Mouse (Mus musculus): ENCODE results near the gene Isg15.

Isg15 gene

DNA sequence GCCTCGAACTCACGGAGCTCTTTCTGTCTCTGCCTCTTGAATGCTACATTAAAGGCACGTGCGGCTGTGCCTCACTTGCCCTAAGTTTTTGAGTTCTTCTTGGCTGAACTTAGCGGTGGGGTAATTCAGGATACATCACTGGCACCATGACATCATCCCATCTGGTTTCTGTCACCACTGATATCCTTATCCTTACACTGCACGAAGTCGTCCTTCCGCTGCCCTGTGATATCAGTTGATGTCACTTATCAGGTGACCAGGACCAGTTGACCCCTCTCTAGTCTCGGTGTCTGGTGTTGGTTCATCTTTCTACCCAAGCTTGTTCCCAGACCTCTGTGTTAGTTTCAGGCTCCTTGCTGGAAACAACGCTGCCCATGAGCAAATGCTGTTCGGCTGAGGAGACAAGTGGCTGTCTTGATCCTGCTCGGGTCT is 1.9 kb upstream of the Isg15 start:
- DNase-seq = peak in 1 of 2 experiments; percentile 25

- DNase-seq = peak; percentile 94 to 97
These were observed 2.8 kb downstream of the Isg15 start for GRCm38 (mm10) chr4:156197829-156198205.

DNA sequence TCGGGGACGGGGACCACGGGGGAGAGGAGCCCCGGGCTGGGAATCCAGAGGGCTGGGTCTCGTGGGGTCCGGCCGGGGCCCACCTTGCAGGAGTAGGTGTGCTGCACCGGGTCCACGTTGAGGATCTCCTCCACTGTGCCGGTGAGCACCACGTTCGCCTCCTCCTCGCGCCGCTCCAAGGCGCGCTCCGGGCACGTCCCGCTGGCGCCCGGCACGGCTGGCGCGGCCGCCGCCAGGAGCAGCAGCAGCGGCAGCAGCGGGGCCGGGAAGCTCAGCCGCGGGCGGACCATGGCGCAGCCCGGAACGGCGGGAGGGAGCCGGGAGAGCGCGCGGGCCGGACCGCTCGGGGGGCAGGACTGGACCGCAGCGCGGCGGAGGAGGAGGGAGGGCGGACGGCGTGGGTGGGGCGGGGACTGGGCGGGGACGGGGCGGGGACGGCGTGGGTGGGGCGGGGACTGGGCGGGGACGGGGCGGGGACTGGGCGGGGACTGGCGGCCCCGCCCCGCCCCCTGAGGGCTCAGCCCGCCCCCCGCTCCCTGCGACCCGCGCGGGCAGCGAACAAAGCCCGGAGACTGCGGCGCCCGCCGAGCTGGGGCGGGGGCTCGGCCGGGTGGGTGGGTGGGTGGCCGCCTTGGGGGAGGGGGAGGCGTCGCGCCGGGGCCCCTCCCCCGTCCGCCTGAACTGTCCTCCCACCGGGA is 3.3 kb downstream of the Isg15 start, which contains the start of gene Agrn:
TSS of gene Agrn (minus strand) at position 358 of the 698 bp plus-strand sequence.
- peak; percentile 76 to 91 for DNase-seq

- DNase-seq = peak; percentile 77 to 86
These were observed 4.4 kb downstream of the Isg15 start for GRCm38 (mm10) chr4:156195927-156196870.

- DNase-seq = peak in 1 of 2 experiments; percentile 25
These were observed 6.3 kb downstream of the Isg15 start for GRCm38 (mm10) chr4:156194346-156194745.

DNA sequence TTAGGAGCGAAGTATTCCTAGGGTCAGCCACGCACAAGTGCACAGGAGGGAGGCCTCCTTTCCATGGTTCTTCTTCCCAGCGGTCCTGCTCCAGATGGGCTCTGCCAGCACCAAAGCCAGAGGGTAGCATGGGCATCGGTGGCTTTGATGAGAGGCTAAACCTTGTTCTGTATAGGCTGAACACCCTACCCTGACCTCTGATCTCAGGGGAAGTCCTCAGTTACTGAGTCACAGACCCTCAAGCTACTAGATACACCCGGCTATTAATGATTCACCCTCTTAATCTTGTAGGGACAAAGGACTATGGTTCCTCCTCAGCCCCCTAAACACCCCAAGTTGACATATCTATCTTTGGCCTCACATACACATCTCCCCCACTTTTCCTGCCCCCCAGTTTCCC is 6.7 kb downstream of the Isg15 start:
- peak in 1 of 2 experiments; percentile 50 for DNase-seq

GRCm38 (mm10) chr4:156193200-156193590 is 7.4 kb downstream of the Isg15 start:
- peak; percentile 61 to 86 for DNase-seq

DNA sequence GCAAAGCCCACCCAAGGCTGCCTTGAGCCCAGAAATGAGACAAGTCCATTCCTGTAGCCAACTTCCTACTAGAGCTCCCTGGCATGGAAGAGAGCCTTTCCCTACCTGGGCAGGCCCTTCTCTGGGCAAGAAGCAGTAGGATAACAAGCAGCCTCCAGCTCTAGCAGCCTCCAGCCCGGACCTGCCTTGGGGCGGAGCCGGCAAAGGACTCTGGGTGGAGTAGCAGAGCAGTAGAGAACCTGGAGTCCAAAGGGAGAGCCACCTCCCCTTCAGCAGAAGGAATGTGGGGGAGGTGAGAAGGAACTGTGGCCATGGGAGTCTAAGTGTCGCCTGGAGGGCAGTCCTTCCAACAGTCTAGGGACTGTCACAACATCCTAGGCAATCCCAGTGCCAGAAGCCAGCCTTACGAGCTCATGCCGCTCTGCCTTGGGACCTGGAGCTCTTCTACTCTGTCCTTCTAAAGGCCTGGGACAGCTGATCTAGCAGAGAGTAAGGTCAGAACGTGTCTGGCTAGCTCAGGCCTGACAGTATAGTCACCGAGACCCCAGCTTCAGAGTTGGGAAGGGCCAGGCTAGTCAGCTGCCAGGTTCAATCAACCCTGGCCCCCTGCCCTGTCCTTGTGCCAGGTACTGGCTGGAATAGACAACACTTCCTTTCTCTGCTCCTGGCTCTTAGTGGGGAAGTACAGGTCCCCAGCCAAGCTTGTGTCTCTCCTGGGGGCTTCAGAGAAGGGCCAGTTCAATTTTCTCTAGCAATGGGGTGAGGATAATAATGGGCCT is 8.0 kb downstream of the Isg15 start:
- DNase-seq = peak; percentile 78 to 94

GRCm38 (mm10) chr4:156188811-156189323 is 11.8 kb downstream of the Isg15 start:
- DNase-seq = peak; percentile 76 to 87

GRCm38 (mm10) chr4:156188162-156188810 is 12.3 kb downstream of the Isg15 start:
- no peak for DNase-seq

- peak in 1 of 2 experiments; percentile 39 for DNase-seq
These were observed 14.4 kb downstream of the Isg15 start for GRCm38 (mm10) chr4:156185950-156186850.

GRCm38 (mm10) chr4:156185456-156185949 is 15.1 kb downstream of the Isg15 start:
- DNase-seq = peak in 1 of 2 experiments; percentile 29

- peak in 1 of 2 experiments; percentile 66 for DNase-seq
These were observed 16.2 kb downstream of the Isg15 start for GRCm38 (mm10) chr4:156184291-156184954.

GRCm38 (mm10) chr4:156183747-156184146 is 16.9 kb downstream of the Isg15 start:
- DNase-seq = no peak

DNA sequence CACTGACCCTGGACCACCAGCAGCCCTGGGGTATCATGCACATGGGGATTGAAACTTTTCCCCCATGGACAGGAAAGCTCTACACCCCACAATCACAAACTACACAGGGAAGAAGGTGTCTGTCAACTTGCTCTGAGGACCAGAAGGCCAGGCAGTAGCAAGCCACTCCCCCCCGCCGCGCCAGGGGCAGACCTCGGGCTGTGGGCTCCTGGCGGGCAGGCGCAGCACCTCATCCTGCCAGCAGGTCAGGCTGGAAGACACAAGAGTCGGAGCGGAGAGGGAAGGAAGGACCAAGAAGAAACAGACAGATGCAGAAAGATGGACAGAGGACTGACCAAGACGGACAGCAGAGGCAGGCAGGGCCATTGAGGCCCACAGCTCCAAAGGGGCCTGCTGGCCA is 23.0 kb downstream of the Isg15 start:
- DNase-seq = no peak

DNA sequence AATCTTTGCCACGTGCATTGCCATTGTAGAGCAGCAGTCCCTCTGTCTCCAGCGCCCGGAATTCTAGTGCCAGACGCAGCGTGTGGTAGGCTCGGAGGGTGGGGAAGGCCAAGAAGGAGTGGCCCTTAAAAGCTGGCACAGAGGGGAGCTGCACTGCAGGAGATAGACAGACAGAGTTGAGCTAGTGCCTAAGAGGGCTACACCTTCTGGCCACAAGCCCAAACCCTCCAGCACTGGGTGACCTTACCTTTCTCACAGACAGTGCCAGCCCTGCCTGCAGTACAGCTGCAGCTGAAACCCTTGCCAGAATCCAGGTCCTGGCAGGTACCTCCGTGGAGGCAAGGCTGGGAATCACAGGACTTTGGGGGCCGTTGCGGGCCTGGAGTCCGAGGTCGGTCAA is 28.8 kb downstream of the Isg15 start:
- DNase-seq = no peak

GRCm38 (mm10) chr4:156169129-156169528 is 31.5 kb downstream of the Isg15 start:
- DNase-seq = no peak

GRCm38 (mm10) chr4:156168611-156169010 is 32.0 kb downstream of the Isg15 start:
- DNase-seq = no peak

DNA sequence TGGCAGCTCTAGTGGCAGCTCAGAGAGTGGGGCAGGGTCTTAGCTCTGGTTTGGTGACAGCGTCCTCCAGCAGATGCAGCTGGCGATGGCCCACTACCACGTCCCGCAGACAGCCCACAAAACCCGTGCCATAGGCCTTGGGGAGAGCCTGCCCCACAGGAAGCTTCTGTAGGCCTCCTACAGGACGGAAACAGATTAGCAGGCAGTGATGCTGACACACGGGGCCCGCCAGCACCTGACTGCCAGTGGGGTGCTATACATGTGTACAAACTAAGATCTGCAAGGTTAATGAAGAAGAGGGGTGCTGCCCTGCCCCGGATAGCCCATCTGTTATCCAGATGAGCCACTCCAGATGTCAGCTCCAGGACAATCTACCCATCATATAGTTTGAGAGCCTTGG is 34.1 kb downstream of the Isg15 start:
- DNase-seq = no peak

DNA sequence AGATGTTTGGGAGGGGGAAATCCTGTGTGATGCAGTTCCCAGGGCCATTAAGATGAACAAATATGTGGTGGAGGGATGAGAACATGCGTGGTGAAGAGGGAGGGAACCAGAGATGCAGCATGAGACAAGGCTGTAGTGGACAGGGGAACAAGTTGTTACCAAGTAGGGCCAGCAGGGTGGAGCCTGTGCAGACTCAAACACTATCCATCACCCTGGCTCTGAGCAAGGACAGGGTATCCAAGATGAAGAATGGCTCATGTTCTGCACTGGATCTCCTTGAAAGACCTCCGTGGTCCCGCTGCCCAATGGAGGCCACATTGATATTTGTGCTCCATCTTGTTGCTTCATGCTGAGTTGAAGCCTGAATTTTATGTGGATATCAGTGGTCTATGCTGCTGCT is 45.8 kb downstream of the Isg15 start:
- DNase-seq = no peak
